Mouse (Mus musculus): ENCODE data around the gene Slc25a22.

Slc25a22 gene

DNA sequence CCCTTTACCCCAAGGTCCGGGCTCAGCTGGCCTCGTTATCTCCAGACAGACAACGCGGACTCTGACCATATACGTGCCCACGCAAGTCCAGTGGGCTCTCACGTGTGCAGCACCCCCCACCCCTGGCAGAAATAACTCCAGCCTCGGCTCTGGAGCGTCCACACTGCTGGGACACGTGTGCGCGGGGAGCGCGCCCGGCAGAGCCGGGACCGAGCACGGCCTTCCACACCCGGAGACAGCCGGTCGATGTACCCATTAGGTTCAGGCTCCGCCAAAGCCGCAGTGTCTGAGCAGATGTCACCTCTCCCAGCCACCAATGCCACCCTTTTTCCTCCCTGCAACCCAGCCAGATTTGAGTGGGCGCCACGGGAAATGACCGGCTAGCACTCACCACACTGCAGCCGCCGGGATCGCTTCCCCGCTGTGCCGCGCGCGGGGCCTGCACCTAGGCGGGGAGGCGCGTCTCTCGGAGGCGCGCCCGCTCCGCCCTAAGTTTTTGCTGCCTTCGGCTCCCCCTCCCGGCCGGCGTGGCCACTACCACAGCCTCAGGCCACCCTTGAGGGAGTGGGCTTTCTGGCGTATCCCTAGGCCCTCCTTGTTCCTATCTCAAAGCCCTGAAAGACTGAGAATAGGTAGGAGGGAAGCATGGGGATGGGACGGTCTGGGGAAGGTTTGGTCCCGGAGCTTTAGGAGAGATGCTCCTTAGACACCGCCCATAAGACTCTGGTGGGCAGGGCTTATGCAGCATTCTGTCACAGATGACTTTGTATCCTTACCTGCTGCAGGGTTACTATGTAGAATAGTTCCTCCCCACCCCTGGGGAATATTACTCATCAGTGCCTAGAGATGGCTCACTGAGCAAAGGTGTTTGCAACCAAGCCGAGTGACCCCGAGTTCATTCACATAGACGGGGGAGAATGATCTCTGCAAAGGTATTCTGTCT is at the start of gene Slc25a22:
TSS of gene Slc25a22 (minus strand) at position 715 of the 943 bp plus-strand sequence.
- peak; percentile 88 for DNase-seq

- no peak for DNase-seq
These were observed 49.4 kb upstream of the Slc25a22 start for GRCm38 (mm10) chr7:141487141-141487540.

GRCm38 (mm10) chr7:141486239-141486638 is 48.5 kb upstream of the Slc25a22 start:
- no peak for DNase-seq

DNA sequence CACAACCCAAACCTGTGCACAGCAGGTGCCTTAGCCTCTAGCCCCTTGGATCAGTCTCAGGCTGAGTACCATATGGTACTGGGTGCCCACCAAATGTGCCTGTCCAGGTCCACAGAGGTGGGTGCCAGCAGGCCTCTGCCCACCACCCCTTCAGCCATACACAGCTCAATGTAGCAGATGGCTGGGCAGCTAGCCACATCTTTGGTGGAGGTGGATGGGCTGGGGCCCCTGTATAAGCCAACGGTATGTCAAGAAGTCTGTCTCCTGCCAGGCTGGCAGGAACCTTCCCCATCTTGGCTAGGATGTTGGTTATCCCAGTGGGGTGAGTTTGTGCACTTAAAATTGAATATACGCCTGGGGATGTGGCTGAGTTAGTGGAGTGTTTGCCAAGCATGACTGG is 47.9 kb upstream of the Slc25a22 start:
- DNase-seq = no peak

DNA sequence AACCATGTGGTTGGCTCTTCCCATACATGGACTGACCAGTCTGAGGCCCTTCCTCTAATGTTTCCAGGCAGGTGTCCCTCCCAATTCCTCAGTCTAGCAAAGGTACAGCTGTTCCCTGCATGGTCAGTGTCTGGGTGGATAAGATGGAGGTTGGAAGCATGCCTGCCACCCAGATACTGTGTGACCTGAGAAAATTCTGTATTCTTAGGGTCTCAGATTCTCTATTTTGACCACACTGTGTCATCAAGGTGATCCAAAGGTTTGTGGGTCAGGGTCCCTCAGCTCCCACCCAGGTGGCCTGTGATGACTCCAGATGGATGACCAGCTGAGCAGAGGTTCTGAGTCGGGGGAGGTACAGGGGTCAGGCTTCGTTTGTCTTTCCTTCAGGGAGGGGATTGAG is 47.5 kb upstream of the Slc25a22 start:
- DNase-seq = no peak

DNA sequence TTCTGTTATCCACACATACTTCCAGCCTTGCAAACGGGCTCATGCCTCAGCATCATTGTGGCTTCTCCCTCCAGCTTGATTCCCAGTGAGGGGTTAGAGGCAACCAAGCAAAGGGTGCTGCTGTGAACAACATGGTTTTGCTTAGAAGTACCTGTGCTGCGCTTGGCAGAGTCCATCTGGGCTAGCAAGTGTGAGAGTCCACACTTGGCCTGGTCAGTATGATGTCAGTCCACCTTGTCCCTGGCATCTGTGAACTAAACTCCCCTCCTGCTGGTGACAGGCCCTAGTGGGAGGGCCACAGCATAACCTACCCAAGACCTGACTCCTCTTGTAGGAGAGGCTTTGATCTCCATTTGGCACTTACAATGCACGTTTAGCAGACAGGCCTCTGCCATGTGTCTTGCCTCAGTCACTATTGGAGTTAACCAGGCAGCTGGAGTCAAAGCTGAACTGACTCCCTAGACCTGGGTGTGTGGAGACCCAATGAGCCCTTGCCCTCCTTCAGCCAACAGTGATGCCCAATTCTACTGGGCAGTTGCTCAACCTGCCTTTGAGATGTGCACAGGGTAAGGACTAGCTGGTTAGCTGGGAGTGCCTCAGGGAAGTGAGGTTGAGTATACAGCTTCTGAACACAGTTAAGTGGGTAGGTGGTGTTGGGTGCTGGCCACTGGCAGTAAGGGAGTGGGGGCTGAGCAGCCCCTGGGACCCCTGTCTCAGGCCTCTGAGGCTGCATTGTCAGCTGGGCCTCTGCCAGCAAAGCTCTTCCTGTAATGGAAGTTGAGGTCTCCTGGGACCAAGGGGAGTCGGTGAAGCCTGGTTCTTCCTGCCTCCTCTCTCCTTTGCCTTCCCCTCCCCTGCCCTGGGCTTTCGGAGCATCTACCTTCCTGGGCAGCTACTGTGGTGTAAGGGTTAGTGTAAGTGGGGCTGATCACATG is 46.8 kb upstream of the Slc25a22 start:
- DNase-seq = no peak

- no peak for DNase-seq
These were observed 45.5 kb upstream of the Slc25a22 start for GRCm38 (mm10) chr7:141483114-141483653.

DNA sequence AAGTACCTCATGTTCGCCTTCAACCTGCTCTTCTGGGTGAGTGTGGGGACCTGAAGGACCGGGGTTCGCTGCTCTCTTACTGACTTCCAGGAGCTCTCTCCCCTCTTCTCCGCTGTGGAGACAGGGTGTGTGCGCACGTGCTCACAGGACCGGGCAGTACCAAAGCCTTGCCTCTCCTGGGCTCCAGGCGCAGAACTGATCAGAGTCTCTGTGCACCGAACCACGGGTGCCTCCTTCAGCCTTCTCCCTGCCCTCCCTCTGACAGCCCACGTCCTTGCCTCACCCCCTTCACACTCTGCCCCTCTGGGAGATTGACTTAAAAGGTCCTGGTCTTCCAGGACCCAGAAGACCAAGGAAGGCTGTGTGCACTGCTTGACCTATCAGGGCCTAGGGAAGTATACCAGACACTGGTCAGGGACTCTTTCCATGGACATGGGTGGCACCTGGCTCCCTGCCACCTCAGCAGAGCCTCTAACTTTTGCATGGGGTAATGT is 44.9 kb upstream of the Slc25a22 start:
- no peak for DNase-seq

- no peak for DNase-seq
These were observed 44.1 kb upstream of the Slc25a22 start for GRCm38 (mm10) chr7:141481498-141482401.

GRCm38 (mm10) chr7:141480842-141481497 is 43.3 kb upstream of the Slc25a22 start:
- DNase-seq = peak; percentile 73

GRCm38 (mm10) chr7:141478270-141478748 is 40.6 kb upstream of the Slc25a22 start:
- DNase-seq = no peak

DNA sequence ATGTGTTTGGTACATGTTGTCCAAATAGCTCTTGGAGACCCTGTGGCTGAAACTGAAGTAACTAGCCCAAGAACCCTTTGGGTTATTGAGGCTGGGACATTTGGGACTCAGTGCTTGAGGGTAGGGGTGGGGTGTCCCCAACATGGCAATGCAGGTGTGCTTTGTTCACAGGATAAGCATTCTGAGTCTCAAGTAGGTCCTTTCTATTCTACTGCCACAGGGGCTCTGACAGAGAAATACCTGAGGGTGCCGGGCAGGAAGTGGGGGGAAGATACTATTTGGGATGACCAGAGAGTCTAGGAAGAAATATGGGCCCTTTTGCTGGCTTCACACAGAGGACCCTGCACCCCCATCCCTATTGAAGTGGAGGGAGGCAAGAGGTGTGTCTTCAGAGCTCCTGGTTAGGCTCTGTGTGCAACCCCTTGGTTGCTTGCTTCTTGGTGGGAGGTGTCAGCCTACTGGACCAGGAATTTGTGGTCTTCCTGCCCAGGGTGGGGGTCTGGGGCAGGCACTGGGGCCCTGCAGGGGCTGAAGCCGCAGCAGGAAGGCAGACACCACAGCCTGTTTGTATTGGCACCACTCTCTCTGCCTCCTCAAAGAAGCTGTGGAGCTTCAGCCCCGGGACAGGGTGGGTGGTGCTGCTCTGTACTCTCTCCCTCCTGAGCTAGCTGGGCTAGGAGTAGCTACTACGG is 40.0 kb upstream of the Slc25a22 start:
- DNase-seq = no peak

DNA sequence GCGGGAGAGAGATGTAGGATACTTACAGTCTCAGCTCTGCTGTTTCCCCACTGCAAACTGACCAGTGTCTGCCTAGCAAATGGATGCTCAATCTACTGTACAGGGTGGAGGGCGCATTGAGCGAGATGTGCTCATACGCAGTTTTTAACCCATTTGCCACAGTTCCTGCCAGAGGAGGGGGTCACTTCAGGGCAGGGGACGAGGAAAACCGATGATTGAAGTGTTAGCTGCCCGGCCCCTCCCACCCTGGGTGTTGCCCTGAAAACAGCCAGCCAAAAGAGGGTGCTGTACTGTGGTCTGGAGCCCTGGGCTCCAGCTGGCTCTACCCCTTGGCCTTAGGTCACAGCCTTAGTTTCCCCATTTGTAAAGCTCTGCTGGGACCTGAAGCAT is 39.3 kb upstream of the Slc25a22 start:
- no peak for DNase-seq

DNA sequence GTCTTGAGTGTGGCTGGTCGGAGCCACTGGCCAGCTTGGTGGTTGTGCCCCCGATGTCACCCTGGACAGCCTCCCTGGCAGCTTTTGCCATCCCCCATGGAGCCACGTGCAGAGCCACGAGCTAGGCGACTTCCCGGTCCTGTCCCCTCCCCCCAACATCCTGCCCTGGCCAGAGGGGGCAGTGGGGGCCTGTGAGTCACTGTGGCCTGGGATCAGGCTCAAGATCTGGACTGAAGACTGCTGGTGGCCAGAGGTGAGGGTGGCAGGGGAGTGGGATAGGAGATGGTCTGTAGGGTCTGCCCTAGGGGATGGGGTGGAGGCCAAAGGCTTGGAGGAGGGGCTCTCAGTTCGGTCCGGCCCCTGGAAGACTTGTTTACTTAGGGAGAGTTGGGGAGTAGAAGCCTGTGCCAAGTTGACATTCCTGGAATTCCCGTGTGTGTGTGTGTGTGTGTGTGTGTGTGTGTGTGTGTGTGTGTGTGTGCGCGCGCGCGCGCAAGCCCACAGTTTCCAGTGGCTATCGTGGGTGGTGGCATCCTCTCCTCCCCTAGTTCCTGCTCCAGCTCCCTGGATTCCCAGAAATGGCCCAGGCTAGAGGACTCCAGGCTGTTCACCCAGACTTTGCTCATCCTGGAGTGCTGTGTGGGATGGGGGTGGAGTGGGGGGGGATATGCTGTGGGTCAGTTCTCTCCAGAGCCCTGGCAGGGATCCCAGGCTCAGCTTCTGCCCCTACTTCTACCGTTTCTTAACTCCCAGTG is 38.7 kb upstream of the Slc25a22 start:
- no peak for DNase-seq

GRCm38 (mm10) chr7:141475805-141476158 is 38.1 kb upstream of the Slc25a22 start:
- DNase-seq = no peak

- peak; percentile 88 for DNase-seq
These were observed 37.5 kb upstream of the Slc25a22 start, which contains the start of the genes Polr2l and Tspan4 for GRCm38 (mm10) chr7:141475011-141475804. Gene Polr2l (minus strand): TSS chr7:141475132. Gene Tspan4 (plus strand): TSS chr7:141475240.

DNA sequence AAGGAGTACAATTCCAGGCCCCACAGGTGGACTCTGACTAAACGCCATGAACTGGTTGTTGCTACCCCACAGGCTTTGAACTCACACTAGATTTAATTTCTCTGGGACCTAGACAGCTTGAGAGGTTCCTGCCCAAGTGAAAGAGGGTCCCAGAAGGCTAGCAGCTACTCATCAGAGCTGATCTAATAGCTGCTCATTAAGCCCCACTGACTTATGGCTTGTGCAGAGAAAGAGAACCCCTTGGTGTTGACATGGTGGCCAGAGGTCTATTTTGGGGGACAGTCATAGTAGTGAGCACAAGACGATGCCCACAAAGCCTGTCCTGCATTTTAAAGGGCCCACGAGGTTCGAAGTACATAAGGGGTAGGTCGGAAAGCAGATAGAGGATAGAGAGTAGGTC is 36.5 kb upstream of the Slc25a22 start:
- no peak for DNase-seq

DNA sequence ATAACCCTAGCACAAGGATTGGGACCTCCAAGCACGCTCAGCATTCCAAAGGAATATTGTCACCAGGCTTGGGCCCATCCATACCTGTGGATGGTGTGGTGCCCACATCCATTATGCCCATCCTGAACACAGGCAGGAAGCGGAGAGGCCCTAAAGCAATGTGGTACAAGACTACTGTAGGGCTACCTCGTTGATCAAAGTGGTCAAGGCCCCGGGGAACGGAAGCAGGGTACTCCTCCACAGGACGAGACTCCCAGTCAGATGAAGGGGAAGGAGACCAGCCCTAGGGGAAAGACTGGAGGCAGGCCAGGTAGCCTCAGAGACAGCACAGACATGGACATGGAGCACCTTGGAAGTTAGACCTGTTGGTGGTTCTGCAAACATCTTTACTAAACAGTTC is 35.1 kb upstream of the Slc25a22 start:
- no peak for DNase-seq

- no peak for DNase-seq
These were observed 34.5 kb upstream of the Slc25a22 start for GRCm38 (mm10) chr7:141472226-141472625.

Measured in thymus, postnatal 25 days (tissue).